Mouse (Mus musculus) erythroblast, embryonic 14.5 days (primary cell): ENCODE measurements around the gene Ebpl.

Experiments used
- GATA1 ChIP-seq: IDR thresholded peaks from 2 replicates; pipeline ENCODE4 v1.6.1; 2012; ENCODE audit warnings: low read length, inconsistent platforms, mixed read lengths
- TAL1 ChIP-seq: IDR thresholded peaks from 3 replicates; pipeline ENCODE4 v1.6.1; 2012; ENCODE audit warnings: low read length, inconsistent platforms, mixed read lengths

DNA sequence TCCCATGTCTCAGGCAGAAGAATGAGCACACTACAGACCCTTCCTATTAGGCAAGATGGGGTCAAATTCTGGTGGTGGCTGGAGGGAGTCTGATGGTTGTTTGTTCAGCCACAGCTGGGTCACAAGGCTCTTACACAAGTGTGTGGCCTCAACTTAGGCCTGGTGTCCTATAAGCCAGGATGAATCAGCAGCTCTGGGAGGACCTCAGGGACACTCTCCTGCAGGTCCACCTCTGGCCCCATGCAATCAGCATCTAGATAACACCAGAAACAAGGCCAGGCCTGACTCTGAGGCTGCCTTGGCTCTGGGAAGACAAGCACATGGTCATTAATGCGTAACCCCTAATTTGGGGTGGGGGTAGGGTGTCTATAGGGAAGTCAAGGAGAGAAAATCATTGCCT, 39.5 kb downstream of the Ebpl start:
- no peak for TF ChIP-seq GATA1
- TF ChIP-seq TAL1: no peak
